Mouse (Mus musculus) kidney, embryonic 15.5 days (tissue): ENCODE results near the gene Apba1. TPM values are rescaled to one million over a fixed set of nuclear protein-coding genes. Genes with fewer than 3 reads are reported as not detected.

Source experiments
- ATAC-seq: fragments of 200-750 bp; cut with Nextera tagmentation; replicated peaks from 2 replicates; pipeline ENCODE4 v1.8.0; 2017; ENCODE audit warnings: moderate TSS enrichment; ENCODE audit not compliant: low FRiP score
- H3K27ac ChIP-seq: fragments of 300-500 bp; sonication (generic); 2 replicates; pipeline ENCODE4 v1.5.1; 2015; ENCODE audit warnings: mild to moderate bottlenecking, inconsistent platforms
- H3K27me3 ChIP-seq: fragments of 300-500 bp; sonication (generic); 2 replicates; pipeline ENCODE4 v1.6.1; 2015; ENCODE audit warnings: inconsistent platforms
- H3K36me3 ChIP-seq: fragments of 300-500 bp; sonication (generic); 2 replicates; pipeline ENCODE4 v1.6.1; 2015; ENCODE audit warnings: inconsistent platforms
- H3K4me1 ChIP-seq: fragments of 300-500 bp; sonication (generic); 2 replicates; pipeline ENCODE4 v1.6.1; 2015; ENCODE audit warnings: inconsistent platforms
- H3K4me2 ChIP-seq: fragments of 300-500 bp; sonication (generic); 2 replicates; pipeline ENCODE4 v1.6.1; 2015; ENCODE audit warnings: moderate library complexity, mild to moderate bottlenecking, inconsistent platforms
- H3K4me3 ChIP-seq: fragments of 300-500 bp; sonication (generic); replicated peaks from 2 replicates; pipeline ENCODE4 v1.5.1; 2015; ENCODE audit warnings: mild to moderate bottlenecking, inconsistent platforms
- H3K9ac ChIP-seq: fragments of 300-500 bp; sonication (generic); 2 replicates; pipeline ENCODE4 v1.6.1; 2015; ENCODE audit warnings: mild to moderate bottlenecking, inconsistent platforms
- H3K9me3 ChIP-seq: fragments of 300-500 bp; sonication (generic); replicated peaks from 2 replicates; pipeline ENCODE4 v1.6.1; 2016; ENCODE audit warnings: inconsistent platforms
- WGBS: fragments of 180-500 bp; shearing (Covaris S2); methylation state at CpG from one replicate; pipeline ENCODE4 v1.1.7; 2015; ENCODE audit warnings: mixed read lengths; 5-methylcytosine and 5-hydroxymethylcytosine counted together
- polyA plus RNA-seq: library from polyadenylated mRNA; unstranded; fragments of >200 nt; fragmentation: Nextera tagmentation; extraction: Ambion mirVana; gene quantifications from 2 replicates; pipeline ENCODE4 v1.2.1, GENCODE M21; 2015

Apba1 gene
- polyA plus RNA-seq, 1 experiment from 2014 or later, result 0.92 TPM

GRCm38 (mm10) chr19:23910345-23910744, 151.7 kb downstream of the Apba1 start:
- Histone ChIP-seq H3K4me3 (no peak overlapping the region), H3K27ac (no peak overlapping the region), H3K36me3 (no peaks in the 10 kb centered on the region), H3K27me3 (no peaks in the 10 kb centered on the region), H3K4me2 (no peak overlapping the region), H3K9me3 (no peaks in the 10 kb centered on the region), H3K4me1 (no peaks in the 10 kb centered on the region), H3K9ac (no peak overlapping the region)
- ATAC-seq, result no peak
- 60% methylated on average over 4 of the region's 4 CpGs for WGBS

GRCm38 (mm10) chr19:23919384-23920219, 160.9 kb downstream of the Apba1 start:
- Histone ChIP-seq H3K4me1 (no peaks in the 10 kb centered on the region), H3K27me3 (no peaks in the 10 kb centered on the region), H3K4me3 (no peak overlapping the region), H3K36me3 (no peaks in the 10 kb centered on the region), H3K9ac (no peak overlapping the region), H3K27ac (no peak overlapping the region), H3K4me2 (no peak overlapping the region), H3K9me3 (no peaks in the 10 kb centered on the region)
- 67% methylated on average over 5 of the region's 5 CpGs for WGBS
- no peak for ATAC-seq

- no peak for ATAC-seq
- H3K4me2 ChIP-seq, result no peak overlapping the region
- H3K36me3 ChIP-seq, result no peaks in the 10 kb centered on the region
- no peaks in the 10 kb centered on the region for H3K27me3 ChIP-seq
- H3K9me3 ChIP-seq, result no peaks in the 10 kb centered on the region
- no peaks in the 10 kb centered on the region for H3K4me1 ChIP-seq
- 76% methylated on average over 8 of the region's 8 CpGs for WGBS
- no peak overlapping the region for H3K4me3 ChIP-seq
- H3K9ac ChIP-seq, result no peak overlapping the region
- no peak overlapping the region for H3K27ac ChIP-seq
Observed at GRCm38 (mm10) chr19:23920220-23920544, 161.5 kb downstream of the Apba1 start.

GRCm38 (mm10) chr19:23922601-23923000, 163.9 kb downstream of the Apba1 start:
- Histone ChIP-seq H3K4me1 (no peaks in the 10 kb centered on the region), H3K4me3 (no peak overlapping the region), H3K27me3 (no peaks in the 10 kb centered on the region), H3K9ac (no peak overlapping the region), H3K27ac (no peak overlapping the region), H3K36me3 (no peaks in the 10 kb centered on the region), H3K9me3 (no peaks in the 10 kb centered on the region), H3K4me2 (no peak overlapping the region)
- ATAC-seq, result no peak
- WGBS, result 86% methylated on average over 9 of the region's 9 CpGs

GRCm38 (mm10) chr19:23924057-23924456, 165.4 kb downstream of the Apba1 start:
- Histone ChIP-seq H3K4me1 (no peaks in the 10 kb centered on the region), H3K27ac (no peak overlapping the region), H3K27me3 (no peaks in the 10 kb centered on the region), H3K9me3 (no peaks in the 10 kb centered on the region), H3K9ac (no peak overlapping the region), H3K4me3 (no peak overlapping the region), H3K4me2 (no peak overlapping the region), H3K36me3 (no peaks in the 10 kb centered on the region)
- WGBS, result 78% methylated on average over 6 of the region's 6 CpGs
- no peak for ATAC-seq

GRCm38 (mm10) chr19:23924791-23925190, 166.1 kb downstream of the Apba1 start:
- Histone ChIP-seq H3K36me3 (no peaks in the 10 kb centered on the region), H3K9me3 (no peaks in the 10 kb centered on the region), H3K9ac (no peak overlapping the region), H3K27me3 (no peaks in the 10 kb centered on the region), H3K27ac (no peak overlapping the region), H3K4me2 (no peak overlapping the region), H3K4me1 (no peaks in the 10 kb centered on the region), H3K4me3 (no peak overlapping the region)
- ATAC-seq, result no peak
- 64% methylated on average over 9 of the region's 9 CpGs for WGBS

- no peak overlapping the region for H3K27ac ChIP-seq
- no peaks in the 10 kb centered on the region for H3K27me3 ChIP-seq
- ATAC-seq, result no peak
- no peak overlapping the region for H3K4me2 ChIP-seq
- H3K9ac ChIP-seq, result no peak overlapping the region
- no peaks in the 10 kb centered on the region for H3K4me1 ChIP-seq
- WGBS, result 91% methylated on average over 5 of the region's 5 CpGs
- H3K4me3 ChIP-seq, result no peak overlapping the region
- H3K9me3 ChIP-seq, result no peaks in the 10 kb centered on the region
- no peaks in the 10 kb centered on the region for H3K36me3 ChIP-seq
Observed at GRCm38 (mm10) chr19:23925541-23925940, 166.9 kb downstream of the Apba1 start.

GRCm38 (mm10) chr19:23930826-23931225, 172.1 kb downstream of the Apba1 start:
- H3K4me2 ChIP-seq, result no peak overlapping the region
- H3K27ac ChIP-seq, result no peak overlapping the region
- H3K4me1 ChIP-seq, result no peaks in the 10 kb centered on the region
- no peaks in the 10 kb centered on the region for H3K27me3 ChIP-seq
- H3K9me3 ChIP-seq, result peaks cover 4% of the 10 kb centered on the region; the same call in 1 of the 2 replicates
- WGBS, result 79% methylated on average over 5 of the region's 5 CpGs
- no peak overlapping the region for H3K4me3 ChIP-seq
- no peaks in the 10 kb centered on the region for H3K36me3 ChIP-seq
- H3K9ac ChIP-seq, result no peak overlapping the region
- no peak for ATAC-seq

- WGBS, result 79% methylated on average over 12 of the region's 12 CpGs
- no peaks in the 10 kb centered on the region for H3K36me3 ChIP-seq
- no peak for ATAC-seq
- no peak overlapping the region for H3K27ac ChIP-seq
- H3K9ac ChIP-seq, result no peak overlapping the region
- H3K9me3 ChIP-seq, result no peaks in the 10 kb centered on the region
- H3K4me2 ChIP-seq, result no peak overlapping the region
- no peaks in the 10 kb centered on the region for H3K27me3 ChIP-seq
- H3K4me3 ChIP-seq, result no peak overlapping the region
- no peaks in the 10 kb centered on the region for H3K4me1 ChIP-seq
Observed at GRCm38 (mm10) chr19:23941422-23941949, 182.8 kb downstream of the Apba1 start.

- Histone ChIP-seq H3K4me1 (no peaks in the 10 kb centered on the region), H3K27ac (no peak overlapping the region), H3K9ac (no peak overlapping the region), H3K27me3 (no peaks in the 10 kb centered on the region), H3K4me2 (no peak overlapping the region), H3K36me3 (no peaks in the 10 kb centered on the region), H3K9me3 (no peaks in the 10 kb centered on the region), H3K4me3 (no peak overlapping the region)
- ATAC-seq, result no peak
- WGBS, result 83% methylated on average over 7 of the region's 7 CpGs
Observed at GRCm38 (mm10) chr19:23942886-23943285, 184.2 kb downstream of the Apba1 start.

- H3K27ac ChIP-seq, result no peak overlapping the region
- no peaks in the 10 kb centered on the region for H3K27me3 ChIP-seq
- no peaks in the 10 kb centered on the region for H3K36me3 ChIP-seq
- ATAC-seq, result no peak
- no peak overlapping the region for H3K4me2 ChIP-seq
- no peak overlapping the region for H3K4me3 ChIP-seq
- no peaks in the 10 kb centered on the region for H3K9me3 ChIP-seq
- 85% methylated on average over 6 of the region's 6 CpGs for WGBS
- no peak overlapping the region for H3K9ac ChIP-seq
- peaks cover 6% of the 10 kb centered on the region; the same call in 1 of the 2 replicates for H3K4me1 ChIP-seq
Observed at GRCm38 (mm10) chr19:23946026-23946685, 187.5 kb downstream of the Apba1 start.

- no peak for ATAC-seq
- H3K9me3 ChIP-seq, result no peaks in the 10 kb centered on the region
- no peak overlapping the region for H3K4me2 ChIP-seq
- H3K4me3 ChIP-seq, result no peak overlapping the region
- no peak overlapping the region for H3K27ac ChIP-seq
- peaks cover 6% of the 10 kb centered on the region; the same call in 1 of the 2 replicates for H3K4me1 ChIP-seq
- 90% methylated on average over 4 of the region's 4 CpGs for WGBS
- H3K27me3 ChIP-seq, result no peaks in the 10 kb centered on the region
- no peaks in the 10 kb centered on the region for H3K36me3 ChIP-seq
- no peak overlapping the region for H3K9ac ChIP-seq
Observed at GRCm38 (mm10) chr19:23946751-23947150, 188.1 kb downstream of the Apba1 start.
